In the genomic region with DNA sequence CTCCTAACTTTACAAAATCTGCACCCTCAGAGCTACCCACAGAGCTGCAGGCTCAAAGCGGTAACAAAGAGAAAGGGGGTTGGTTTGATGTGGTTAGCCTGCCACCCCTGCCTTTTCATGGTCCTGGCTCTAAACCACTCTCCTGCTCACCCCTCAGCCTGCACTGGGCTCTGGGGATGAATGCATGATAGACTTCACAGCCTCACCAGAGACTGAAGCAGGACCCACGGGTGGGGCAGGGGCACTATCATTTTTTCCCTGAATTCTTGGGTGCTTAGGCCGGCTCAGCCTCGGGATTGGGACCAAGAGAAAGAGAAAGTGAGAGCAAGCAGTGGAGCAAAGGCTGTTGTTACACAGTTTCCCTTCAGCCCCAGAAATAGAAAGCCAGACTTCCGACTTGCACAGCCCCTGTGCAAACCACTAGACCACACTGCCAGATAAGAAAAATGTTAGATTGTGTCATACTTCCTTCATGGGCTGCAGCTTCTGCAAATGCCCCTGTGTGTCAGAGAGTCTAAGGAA, we compare ENCODE assay signal across 12 mouse cellular contexts. TPM values are rescaled to one million over a fixed set of nuclear protein-coding genes. Genes with fewer than 3 reads are reported as not detected.
DNase-seq lines count a peak whose midpoint lies in the region; ATAC-seq and TF ChIP-seq lines count a peak whose summit lies in the region.
"Had no signal": no experiment of that assay in that cellular context is flagged by ENCODE, and none has a peak within 500 bp of the region (broad histone marks: within the 10 kb centered on the region; RNA-seq: fewer than 3 reads in every experiment).

No protein-coding gene starts in this region.

- in situ Hi-C loops in CH12.LX (cut with MboI; ENCODE audit: low pct_ligation_motif_present, low pct_unique_long_range_greater_than_20kb, low sequenced_read_pairs) = no loop called here

- WGBS in liver, embryonic 11.5 days = 44% methylated on average over 5 of the region's 5 CpGs

- dilution Hi-C loops in CH12.LX (cut with MboI; ENCODE audit: extremely low pct_ligation_motif_present, extremely low pct_unique_long_range_greater_than_20kb, low sequenced_read_pairs) = no loop called here

- H3K27ac ChIP-seq in CH12.LX (ENCODE audit: insufficient read depth, low read depth) = peak overlapping the region; percentile 47
- no peak overlapping the region for H3K27ac ChIP-seq in liver, embryonic 11.5 days (ENCODE audit: low read depth, low read length)
- H3K27ac ChIP-seq: forebrain, embryonic 12.5 days; limb, embryonic 15.5 days; neural tube, embryonic 13.5 days had no signal

- no peaks in the 10 kb centered on the region for H3K36me3 ChIP-seq in CH12.LX (replicated peaks in 1 of 2; ENCODE audit: control insufficient read depth in 1 of 2, insufficient read depth in 1 of 2, low read length in 1 of 2)
- no peaks in the 10 kb centered on the region for H3K36me3 ChIP-seq in liver, embryonic 11.5 days (ENCODE audit: control insufficient read depth, insufficient read depth, low read length)
- H3K36me3 ChIP-seq: forebrain, embryonic 12.5 days; limb, embryonic 15.5 days; neural tube, embryonic 13.5 days had no signal

- H3K27me3 ChIP-seq in CH12.LX (replicated peaks) = no peaks in the 10 kb centered on the region
- no peaks in the 10 kb centered on the region; the same call in 1 of the 2 replicates for H3K27me3 ChIP-seq in liver, embryonic 11.5 days (replicated peaks; ENCODE audit: control insufficient read depth, insufficient read depth, low read length)
- H3K27me3 ChIP-seq: forebrain, embryonic 12.5 days; limb, embryonic 15.5 days; neural tube, embryonic 13.5 days had no signal

- TF ChIP-seq CTCF in CH12.LX (conservative IDR thresholded peaks at IDR 0.05 in 1 of 2, IDR thresholded peaks at IDR 0.05 in 1 of 2; ENCODE audit: low read depth in 2 of 2, low read length in 2 of 2) = no peak

- peaks cover 38 to 52% of the 10 kb centered on the region in 2 experiments for H3K4me1 ChIP-seq in CH12.LX (ENCODE audit: control insufficient read depth in 1 of 2, insufficient read depth in 2 of 2)
- H3K4me1 ChIP-seq in liver, embryonic 11.5 days (replicated peaks; ENCODE audit: control insufficient read depth, insufficient read depth, low read length) = peaks cover 13% of the 10 kb centered on the region

- peak overlapping the region in 1 of 3 experiments; percentile 6 for H3K4me3 ChIP-seq in CH12.LX (replicated peaks in 1 of 3; ENCODE audit: low read depth in 2 of 3, low read length in 2 of 3, poor library complexity in 1 of 3)
- H3K4me3 ChIP-seq in liver, embryonic 11.5 days (ENCODE audit: low read depth, low read length) = no peak overlapping the region
- H3K4me3 ChIP-seq: forebrain, embryonic 12.5 days; limb, embryonic 15.5 days; neural tube, embryonic 13.5 days had no signal

- peak overlapping the region; percentile 3; the same call in 1 of the 2 replicates for H3K9ac ChIP-seq in CH12.LX (ENCODE audit: insufficient read depth, low read depth)
- no peak overlapping the region for H3K9ac ChIP-seq in liver, embryonic 11.5 days (ENCODE audit: low read depth, low read length)
- H3K9ac ChIP-seq: forebrain, embryonic 12.5 days; limb, embryonic 15.5 days; neural tube, embryonic 13.5 days had no signal

- intact Hi-C loops in heart, postnatal 14 days (cut with DNase I) = no loop called here

- no peak for TF ChIP-seq POLR2A in CH12.LX (IDR thresholded peaks at IDR 0.05; ENCODE audit: low read depth, low read length)

- H3K4me2 ChIP-seq in CH12.LX (ENCODE audit: insufficient read depth, low read depth, poor library complexity, severe bottlenecking) = peak overlapping the region; percentile 25
- H3K4me2 ChIP-seq in liver, embryonic 11.5 days = peak overlapping the region; percentile 31
- H3K4me2 ChIP-seq: forebrain, embryonic 12.5 days; limb, embryonic 15.5 days; neural tube, embryonic 13.5 days had no signal

- ATAC-seq in liver, embryonic 11.5 days (replicated peaks; ENCODE audit: low FRiP score) = no peak
- peak; percentile 49 for ATAC-seq in monocyte, adult 5-6 weeks (replicated peaks; ENCODE audit: insufficient number of reproducible peaks, low FRiP score, low TSS enrichment, poor library complexity, severe bottlenecking)

- no peak for TF ChIP-seq EP300 in CH12.LX (IDR thresholded peaks at IDR 0.05; ENCODE audit: low read length)

- DNase-seq in heart, adult 11 months = peak; percentile 95
- DNase-seq in heart, postnatal 14 days = no peak
- DNase-seq in CH12.LX (ENCODE audit: extremely low read depth) = peak; percentile 71
- DNase-seq in liver, embryonic 11.5 days (ENCODE audit: low spot score) = no peak
- DNase-seq in cerebellum, adult 9-11 months = no peak
- no peak for DNase-seq in adrenal gland, postnatal 10 days
- no peak for DNase-seq in urinary bladder, postnatal 25 days (ENCODE audit: low spot score)
- DNase-seq: kidney, postnatal 10 days had no signal

- no peaks in the 10 kb centered on the region for H3K79me2 ChIP-seq in CH12.LX (replicated peaks; ENCODE audit: control insufficient read depth, extremely low read depth, insufficient read depth, poor library complexity, severe bottlenecking)

- TF ChIP-seq RAD21 in CH12.LX (IDR thresholded peaks at IDR 0.05; ENCODE audit: low read depth, low read length) = no peak

- H3K9me3 ChIP-seq in CH12.LX (replicated peaks; ENCODE audit: low read length) = no peaks in the 10 kb centered on the region
- H3K9me3 ChIP-seq in liver, embryonic 11.5 days (ENCODE audit: control insufficient read depth, low read length) = no peaks in the 10 kb centered on the region
- H3K9me3 ChIP-seq: forebrain, embryonic 12.5 days; limb, embryonic 15.5 days; neural tube, embryonic 13.5 days had no signal

TF ChIP-seq in CH12.LX, 34 proteins besides CTCF, POLR2A, EP300 and RAD21:
- TF ChIP-seq UBTF (IDR thresholded peaks at IDR 0.05; ENCODE audit: low read depth, low read length) (no peak), RCOR1 (conservative IDR thresholded peaks at IDR 0.05; ENCODE audit: low read depth, low read length) (0 out of 2 replicates have a peak, but pooled peaks have one; percentile 8), MAZ (IDR thresholded peaks at IDR 0.05; ENCODE audit: low read depth, low read length) (no peak), MXI1 (IDR thresholded peaks at IDR 0.05; ENCODE audit: low read depth, low read length) (no peak), MEF2A (IDR thresholded peaks at IDR 0.05; ENCODE audit: borderline replicate concordance, low read depth, low read length) (peak; percentile 87), IRF4 (IDR thresholded peaks at IDR 0.05; ENCODE audit: low read depth, low read length) (0 out of 2 replicates have a peak, but pooled peaks have one; percentile 14), ETS1 (conservative IDR thresholded peaks at IDR 0.05; ENCODE audit: low read depth, low read length) (0 out of 2 replicates have a peak, but pooled peaks have one; percentile 50), NRF1 (IDR thresholded peaks at IDR 0.05; ENCODE audit: low read depth, low read length) (no peak), HCFC1 (IDR thresholded peaks at IDR 0.05; ENCODE audit: low read depth, low read length) (no peak)
TF ChIP-seq in CH12.LX: peak in this region for 4.

RNA-seq across cellular contexts. Expression of gene Lmo2, which starts 12.2 kb away (rescaled TPM):
- 10 to 100 TPM; 16.9 to 22.2 TPM for total RNA-seq in heart, postnatal 14 days (2021)
- total RNA-seq in CH12.LX (2012; rRNA removed) = 108 and 109 TPM in 2 replicates
- 61.3 and 63.6 TPM in 2 replicates for total RNA-seq in CH12.LX (2014; rRNA removed)
- 43.3 and 49.6 TPM in 2 replicates for polyA plus RNA-seq in CH12.LX (2012; ENCODE audit: insufficient read length, low read depth)
- polyA plus RNA-seq in liver, embryonic 11.5 days (2014; fragmentation: Nextera tagmentation; extraction: Ambion mirVana) = 185 and 191 TPM in 2 replicates
- 50.1 to 71.8 TPM (median 67.7 TPM) in 3 replicates for total RNA-seq in monocyte, adult 5-6 weeks (2017)
- 10 to 100 TPM; 26.9 to 37.3 TPM for total RNA-seq in adrenal gland, postnatal 10 days (2021)

Comparison
In these comparisons a context has a peak if more than half of its experiments do, and no peak if none do; other contexts are left out.
1. DNase-seq: peak in heart, adult 11 months (single experiment) and CH12.LX (single experiment); none in heart, postnatal 14 days (0 of 2), liver, embryonic 11.5 days (single experiment), cerebellum, adult 9-11 months (single experiment), adrenal gland, postnatal 10 days (single experiment) and urinary bladder, postnatal 25 days (single experiment).